Mouse (Mus musculus): ENCODE measurements at regions not wholly inside any gene's neighbourhood (a gene's known extent, or its start where the extent isn't known, plus 50 kb on each side); places are given as distances from the start of the nearest gene placed in this dataset.

GRCm38 (mm10) chr4:87570470-87570891 lies 340.2 kb upstream of the Slc24a2 start:
- peak; percentile 60 for DNase-seq (ENCODE audit: low spot score)

DNA sequence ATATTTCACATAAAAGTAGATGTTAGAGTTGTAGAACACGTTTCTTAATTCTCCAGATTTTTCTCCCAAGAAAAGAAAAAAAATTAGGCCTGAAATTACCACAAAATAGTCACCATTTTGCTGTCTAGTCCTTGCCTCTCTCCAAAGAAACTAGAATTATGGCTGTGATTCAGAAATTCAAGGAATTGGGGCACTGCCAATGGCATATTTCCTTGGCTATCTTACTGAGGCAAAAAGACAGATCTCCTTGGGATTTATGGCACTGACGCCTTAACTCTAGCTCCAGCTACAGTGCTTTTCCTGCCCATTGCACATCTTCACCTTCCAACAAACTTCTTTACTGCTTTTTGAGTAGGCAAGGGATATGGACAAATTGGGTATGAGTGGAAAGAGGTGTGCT lies 336.3 kb upstream of the Slc24a2 start:
- H3K4me3 ChIP-seq (ENCODE audit: low read depth, low read length), result no peak overlapping the region
- no peaks in the 10 kb centered on the region for H3K27me3 ChIP-seq (replicated peaks; ENCODE audit: control insufficient read depth, insufficient read depth, low read length)
- no peaks in the 10 kb centered on the region for H3K36me3 ChIP-seq (ENCODE audit: control insufficient read depth, insufficient read depth, low read length)
- DNase-seq (ENCODE audit: low spot score) (no peak), ATAC-seq (ENCODE audit: low read depth) (no peak)
- no peaks in the 10 kb centered on the region for H3K9me3 ChIP-seq (ENCODE audit: control insufficient read depth, low read length)
- no peaks in the 10 kb centered on the region for H3K4me1 ChIP-seq (ENCODE audit: control insufficient read depth, insufficient read depth, low read length)
- H3K27ac ChIP-seq (replicated peaks; ENCODE audit: low read depth, low read length), result no peak overlapping the region
- 84% methylated on average over 2 of the region's 2 CpGs for WGBS
- H3K9ac ChIP-seq (ENCODE audit: low read depth, low read length), result no peak overlapping the region
- no peak overlapping the region for H3K4me2 ChIP-seq (ENCODE audit: low read depth, low read length)

More at GRCm38 (mm10) chr4:87570470-87570891, 340.2 kb upstream of the Slc24a2 start:
- Histone ChIP-seq H3K27ac (replicated peaks; ENCODE audit: low read depth, low read length) (no peak overlapping the region), H3K9me3 (ENCODE audit: control insufficient read depth, low read length) (no peaks in the 10 kb centered on the region), H3K4me1 (ENCODE audit: control insufficient read depth, insufficient read depth, low read length) (no peaks in the 10 kb centered on the region), H3K27me3 (replicated peaks; ENCODE audit: control insufficient read depth, insufficient read depth, low read length) (no peaks in the 10 kb centered on the region), H3K4me2 (ENCODE audit: low read depth, low read length) (no peak overlapping the region), H3K9ac (ENCODE audit: low read depth, low read length) (no peak overlapping the region), H3K4me3 (ENCODE audit: low read depth, low read length) (no peak overlapping the region), H3K36me3 (ENCODE audit: control insufficient read depth, insufficient read depth, low read length) (no peaks in the 10 kb centered on the region)
- WGBS, result 58% methylated on average over 13 of the region's 13 CpGs
- peak; percentile 79; the same call in 1 of the 2 replicates for ATAC-seq (ENCODE audit: low read depth)

- WGBS, result 75% methylated on average over 3 of the region's 3 CpGs
- DNase-seq (ENCODE audit: low spot score) (no peak), ATAC-seq (ENCODE audit: low read depth) (no peak)
- H3K4me3 ChIP-seq (ENCODE audit: low read depth, low read length), result no peak overlapping the region
- H3K4me2 ChIP-seq (ENCODE audit: low read depth, low read length), result no peak overlapping the region
- H3K27me3 ChIP-seq (replicated peaks; ENCODE audit: control insufficient read depth, insufficient read depth, low read length), result no peaks in the 10 kb centered on the region
- no peak overlapping the region for H3K27ac ChIP-seq (replicated peaks; ENCODE audit: low read depth, low read length)
- no peaks in the 10 kb centered on the region for H3K4me1 ChIP-seq (ENCODE audit: control insufficient read depth, insufficient read depth, low read length)
- peaks cover 5% of the 10 kb centered on the region; the same call in 1 of the 2 replicates for H3K9me3 ChIP-seq (ENCODE audit: control insufficient read depth, low read length)
- no peaks in the 10 kb centered on the region for H3K36me3 ChIP-seq (ENCODE audit: control insufficient read depth, insufficient read depth, low read length)
- no peak overlapping the region for H3K9ac ChIP-seq (ENCODE audit: low read depth, low read length)
Measured at GRCm38 (mm10) chr4:87554912-87555311, 324.6 kb upstream of the Slc24a2 start.
